Mouse (Mus musculus): ENCODE results near the gene Mitf. TPM values are rescaled to one million over a fixed set of nuclear protein-coding genes. Genes with fewer than 3 reads are reported as not detected.

Mitf gene
- polyA plus RNA-seq, 1 experiment from 2014 or later: 1.0 TPM

GRCm38 (mm10) chr6:97789700-97790099 lies 17.2 kb upstream of the Mitf start:
- Histone ChIP-seq H3K9ac (no peak overlapping the region), H3K4me2 (no peak overlapping the region), H3K27ac (no peak overlapping the region), H3K4me1 (no peaks in the 10 kb centered on the region), H3K9me3 (no peaks in the 10 kb centered on the region), H3K27me3 (no peaks in the 10 kb centered on the region), H3K4me3 (replicated peaks) (no peak overlapping the region), H3K36me3 (replicated peaks) (no peaks in the 10 kb centered on the region)
- WGBS: 82% methylated on average over 7 of the region's 7 CpGs
- ATAC-seq (ENCODE audit: low FRiP score): no peak

DNA sequence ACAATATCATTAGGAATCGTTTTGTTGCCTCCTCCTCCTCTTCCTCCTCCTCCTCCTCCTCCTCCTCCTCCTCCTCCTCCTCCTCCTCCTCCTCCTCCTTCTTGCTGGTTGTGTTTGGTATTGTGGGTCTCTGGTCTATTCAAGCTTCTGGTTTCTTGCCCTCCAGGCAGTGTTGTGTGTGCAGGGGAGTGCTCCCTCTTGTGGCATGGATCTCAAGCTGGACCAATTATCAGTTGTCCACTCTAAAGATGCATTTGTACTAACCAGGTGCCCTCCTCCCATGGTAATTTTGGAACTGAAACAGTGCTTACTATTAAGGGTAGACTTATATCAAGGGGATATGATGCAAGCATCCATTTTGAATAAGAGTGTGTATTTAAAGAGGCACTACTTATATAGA lies 14.7 kb upstream of the Mitf start:
- 86% methylated on average over 1 of the region's 1 CpGs for WGBS
- no peak overlapping the region for H3K9ac ChIP-seq
- no peak overlapping the region for H3K4me3 ChIP-seq (replicated peaks)
- H3K4me2 ChIP-seq: no peak overlapping the region
- H3K36me3 ChIP-seq (replicated peaks): no peaks in the 10 kb centered on the region
- H3K9me3 ChIP-seq: no peaks in the 10 kb centered on the region
- no peaks in the 10 kb centered on the region for H3K4me1 ChIP-seq
- ATAC-seq (ENCODE audit: low FRiP score): no peak
- H3K27me3 ChIP-seq: no peaks in the 10 kb centered on the region
- H3K27ac ChIP-seq: no peak overlapping the region

DNA sequence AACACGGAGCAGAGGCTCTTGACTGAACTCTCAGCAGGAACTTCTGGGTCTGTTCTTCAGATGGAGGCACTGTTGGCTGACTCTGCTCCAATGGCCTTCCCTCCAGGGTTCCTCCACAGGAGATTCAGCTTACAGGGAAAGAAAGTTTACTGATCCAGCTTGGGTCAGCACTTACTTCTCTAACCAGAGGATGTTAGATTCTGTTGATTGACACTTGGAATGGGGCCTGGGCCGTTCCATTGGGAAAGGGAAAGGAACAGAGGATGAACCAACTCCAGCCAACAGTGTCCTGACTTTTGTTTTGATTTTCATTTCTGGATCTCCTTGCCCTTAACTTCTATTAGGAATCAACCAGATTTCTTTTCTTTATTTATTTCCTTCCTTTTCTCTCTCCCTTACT lies 11.7 kb upstream of the Mitf start:
- Histone ChIP-seq H3K27me3 (no peaks in the 10 kb centered on the region), H3K4me2 (no peak overlapping the region), H3K9me3 (no peaks in the 10 kb centered on the region), H3K9ac (no peak overlapping the region), H3K4me3 (replicated peaks) (no peak overlapping the region), H3K36me3 (replicated peaks) (no peaks in the 10 kb centered on the region), H3K27ac (no peak overlapping the region), H3K4me1 (no peaks in the 10 kb centered on the region)
- WGBS: 45% methylated on average over 2 of the region's 2 CpGs
- no peak for ATAC-seq (ENCODE audit: low FRiP score)

GRCm38 (mm10) chr6:97800615-97801014 lies 6.2 kb upstream of the Mitf start:
- no peaks in the 10 kb centered on the region for H3K9me3 ChIP-seq
- H3K4me1 ChIP-seq: no peaks in the 10 kb centered on the region
- H3K4me3 ChIP-seq (replicated peaks): no peak overlapping the region
- no peak overlapping the region for H3K9ac ChIP-seq
- no peak for ATAC-seq (ENCODE audit: low FRiP score)
- peaks cover 11% of the 10 kb centered on the region; the same call in 1 of the 2 replicates for H3K27me3 ChIP-seq
- H3K36me3 ChIP-seq (replicated peaks): no peaks in the 10 kb centered on the region
- no peak overlapping the region for H3K4me2 ChIP-seq
- H3K27ac ChIP-seq: no peak overlapping the region
- 69% methylated on average over 2 of the region's 2 CpGs for WGBS

GRCm38 (mm10) chr6:97806051-97806450 lies 801 bp upstream of the Mitf start:
- H3K9ac ChIP-seq: no peak overlapping the region
- peaks cover 8% of the 10 kb centered on the region for H3K4me1 ChIP-seq
- ATAC-seq (ENCODE audit: low FRiP score): no peak
- H3K36me3 ChIP-seq (replicated peaks): no peaks in the 10 kb centered on the region
- H3K4me2 ChIP-seq: peak overlapping the region; percentile 99
- no peak overlapping the region for H3K27ac ChIP-seq
- WGBS: 50% methylated on average over 5 of the region's 5 CpGs
- H3K27me3 ChIP-seq: peaks cover 35% of the 10 kb centered on the region
- H3K4me3 ChIP-seq (replicated peaks): peak overlapping the region; percentile 71
- H3K9me3 ChIP-seq: no peaks in the 10 kb centered on the region

- no peak for ATAC-seq (ENCODE audit: low FRiP score)
- Histone ChIP-seq H3K36me3 (replicated peaks) (no peaks in the 10 kb centered on the region), H3K4me1 (no peaks in the 10 kb centered on the region), H3K9me3 (no peaks in the 10 kb centered on the region), H3K4me3 (replicated peaks) (no peak overlapping the region), H3K27ac (no peak overlapping the region), H3K9ac (no peak overlapping the region), H3K27me3 (peaks cover 6% of the 10 kb centered on the region; the same call in 1 of the 2 replicates), H3K4me2 (no peak overlapping the region)
- 83% methylated on average over 4 of the region's 4 CpGs for WGBS
Measured at GRCm38 (mm10) chr6:97814191-97814590, 7.3 kb downstream of the Mitf start.

GRCm38 (mm10) chr6:97815723-97816122 lies 8.9 kb downstream of the Mitf start:
- H3K9ac ChIP-seq: no peak overlapping the region
- no peak overlapping the region for H3K4me2 ChIP-seq
- no peaks in the 10 kb centered on the region for H3K36me3 ChIP-seq (replicated peaks)
- H3K4me1 ChIP-seq: no peaks in the 10 kb centered on the region
- H3K27me3 ChIP-seq: no peaks in the 10 kb centered on the region
- H3K27ac ChIP-seq: no peak overlapping the region
- no peaks in the 10 kb centered on the region for H3K9me3 ChIP-seq
- H3K4me3 ChIP-seq (replicated peaks): no peak overlapping the region
- 45% methylated on average over 1 of the region's 1 CpGs for WGBS
- ATAC-seq (ENCODE audit: low FRiP score): no peak

DNA sequence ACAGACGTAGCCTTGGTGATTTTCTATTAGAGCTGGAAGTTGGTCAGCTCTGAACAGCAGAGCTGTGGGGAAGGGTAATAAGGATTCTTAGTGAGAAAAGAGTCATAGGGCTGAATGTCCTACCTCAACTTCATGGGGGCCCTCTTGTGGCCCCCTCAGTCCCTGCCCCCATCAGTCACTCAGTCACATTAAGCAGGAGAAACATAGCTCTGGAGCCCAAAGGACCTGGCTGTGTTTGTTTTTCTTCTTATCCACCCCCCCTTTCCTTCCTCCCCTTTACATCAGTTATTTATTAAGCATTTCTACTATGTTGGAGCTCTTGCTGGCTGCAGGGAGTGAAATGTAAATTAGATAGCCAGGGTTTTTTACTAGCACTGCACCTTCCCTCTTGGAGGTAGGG lies 10.0 kb downstream of the Mitf start:
- Histone ChIP-seq H3K4me1 (no peaks in the 10 kb centered on the region), H3K9ac (no peak overlapping the region), H3K9me3 (no peaks in the 10 kb centered on the region), H3K36me3 (replicated peaks) (no peaks in the 10 kb centered on the region), H3K4me2 (no peak overlapping the region), H3K27me3 (no peaks in the 10 kb centered on the region), H3K4me3 (replicated peaks) (no peak overlapping the region), H3K27ac (no peak overlapping the region)
- WGBS: 89% methylated on average over 1 of the region's 1 CpGs
- ATAC-seq (ENCODE audit: low FRiP score): no peak

GRCm38 (mm10) chr6:97818128-97818527 lies 11.3 kb downstream of the Mitf start:
- H3K27ac ChIP-seq: no peak overlapping the region
- 56% methylated on average over 6 of the region's 6 CpGs for WGBS
- ATAC-seq (ENCODE audit: low FRiP score): no peak
- no peak overlapping the region for H3K9ac ChIP-seq
- no peaks in the 10 kb centered on the region for H3K9me3 ChIP-seq
- H3K27me3 ChIP-seq: no peaks in the 10 kb centered on the region
- H3K4me1 ChIP-seq: no peaks in the 10 kb centered on the region
- H3K4me2 ChIP-seq: no peak overlapping the region
- no peak overlapping the region for H3K4me3 ChIP-seq (replicated peaks)
- no peaks in the 10 kb centered on the region for H3K36me3 ChIP-seq (replicated peaks)

DNA sequence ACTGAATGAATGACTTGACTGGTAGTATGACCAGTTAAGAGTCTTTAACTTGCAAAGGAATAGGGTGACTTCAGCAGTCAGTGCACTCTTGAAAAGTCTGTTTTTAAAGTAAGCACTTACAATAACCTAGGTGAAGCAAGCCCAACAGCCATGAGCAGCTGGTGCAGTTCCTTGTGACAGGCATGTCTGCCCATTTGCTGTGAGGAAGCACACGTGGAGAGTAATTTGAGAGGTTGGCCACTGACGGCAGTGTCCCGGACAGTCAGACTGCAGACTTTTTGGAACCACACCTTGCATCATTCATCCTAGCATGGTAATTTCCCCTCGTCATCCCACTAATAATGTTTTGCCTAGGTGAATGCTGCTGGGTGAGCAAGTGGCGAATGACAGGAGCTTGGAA lies 12.1 kb downstream of the Mitf start:
- Histone ChIP-seq H3K4me2 (no peak overlapping the region), H3K27ac (no peak overlapping the region), H3K36me3 (replicated peaks) (no peaks in the 10 kb centered on the region), H3K9me3 (no peaks in the 10 kb centered on the region), H3K9ac (no peak overlapping the region), H3K27me3 (no peaks in the 10 kb centered on the region), H3K4me3 (replicated peaks) (no peak overlapping the region), H3K4me1 (no peaks in the 10 kb centered on the region)
- WGBS: 87% methylated on average over 5 of the region's 5 CpGs
- no peak for ATAC-seq (ENCODE audit: low FRiP score)

DNA sequence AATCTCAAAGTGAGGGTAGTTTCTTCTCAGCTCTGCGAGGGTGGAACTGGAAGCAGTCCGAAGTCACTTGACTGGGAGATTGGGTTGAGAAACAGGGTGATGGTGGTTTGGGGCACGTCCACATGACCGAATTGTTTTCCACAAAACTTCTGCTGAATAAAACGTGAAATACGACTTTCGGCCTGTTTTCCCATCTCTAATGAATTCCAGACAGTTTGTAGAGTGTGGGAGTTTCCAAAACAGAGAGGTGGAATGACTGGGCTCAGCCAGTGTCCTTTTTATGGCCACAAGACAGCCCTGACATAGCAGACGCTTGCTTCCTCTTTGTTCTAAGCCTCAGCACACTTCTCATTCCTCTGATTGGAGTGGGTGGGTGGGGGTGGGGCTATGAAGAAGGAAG lies 13.7 kb downstream of the Mitf start:
- Histone ChIP-seq H3K9ac (no peak overlapping the region), H3K9me3 (no peaks in the 10 kb centered on the region), H3K4me3 (replicated peaks) (no peak overlapping the region), H3K4me2 (no peak overlapping the region), H3K27me3 (no peaks in the 10 kb centered on the region), H3K36me3 (replicated peaks) (no peaks in the 10 kb centered on the region), H3K27ac (no peak overlapping the region), H3K4me1 (no peaks in the 10 kb centered on the region)
- WGBS: 84% methylated on average over 8 of the region's 8 CpGs
- ATAC-seq (ENCODE audit: low FRiP score): no peak

GRCm38 (mm10) chr6:97821811-97822210 lies 15.0 kb downstream of the Mitf start:
- Histone ChIP-seq H3K4me3 (replicated peaks) (no peak overlapping the region), H3K36me3 (replicated peaks) (no peaks in the 10 kb centered on the region), H3K4me1 (no peaks in the 10 kb centered on the region), H3K27ac (no peak overlapping the region), H3K9ac (no peak overlapping the region), H3K4me2 (no peak overlapping the region), H3K9me3 (no peaks in the 10 kb centered on the region), H3K27me3 (no peaks in the 10 kb centered on the region)
- no peak for ATAC-seq (ENCODE audit: low FRiP score)
- WGBS: 84% methylated on average over 7 of the region's 7 CpGs

- H3K4me2 ChIP-seq: no peak overlapping the region
- no peaks in the 10 kb centered on the region for H3K27me3 ChIP-seq
- H3K9ac ChIP-seq: no peak overlapping the region
- no peaks in the 10 kb centered on the region for H3K9me3 ChIP-seq
- H3K4me1 ChIP-seq: no peaks in the 10 kb centered on the region
- H3K27ac ChIP-seq: no peak overlapping the region
- no peak overlapping the region for H3K4me3 ChIP-seq (replicated peaks)
- no peak for ATAC-seq (ENCODE audit: low FRiP score)
- 92% methylated on average over 7 of the region's 7 CpGs for WGBS
- H3K36me3 ChIP-seq (replicated peaks): no peaks in the 10 kb centered on the region
Measured at GRCm38 (mm10) chr6:97826642-97827275, 19.9 kb downstream of the Mitf start.

Measured in forebrain, embryonic 12.5 days (tissue).